Mouse (Mus musculus) MEL (cell line): ENCODE measurements around the gene Omp.

Experiments used
- CTCF ChIP-seq, 3 experiments: IDR thresholded peaks in 2 of 3; conservative IDR thresholded peaks in 1 of 3; 2 replicates each; pipeline ENCODE4 v1.5.1; 2011 to 2012; ENCODE audit warnings: low read length in 3 of 3, low read depth in 2 of 3, mild to moderate bottlenecking in 2 of 3, improper control_type of control experiment in 1 of 3, inconsistent platforms in 1 of 3, mixed read lengths in 1 of 3, moderate library complexity in 1 of 3; ENCODE audit not compliant: control insufficient read depth in 1 of 3, insufficient read depth in 1 of 3, poor library complexity in 1 of 3, severe bottlenecking in 1 of 3
- GATA1 ChIP-seq: IDR thresholded peaks from 2 replicates; pipeline ENCODE4 v1.6.1; 2011; ENCODE audit warnings: low read depth, low read length, improper control_type of control experiment
- POLR2A ChIP-seq, 2 experiments: IDR thresholded peaks; 2 replicates each; pipeline ENCODE4 v1.6.1; 2011 to 2012; ENCODE audit warnings: low read length in 2 of 2, mild to moderate bottlenecking in 2 of 2, control low read depth in 1 of 2, improper control_type of control experiment in 1 of 2, low read depth in 1 of 2, moderate library complexity in 1 of 2; ENCODE audit not compliant: control insufficient read depth in 1 of 2, insufficient read depth in 1 of 2, poor library complexity in 1 of 2
- POLR2AphosphoS5 ChIP-seq: IDR thresholded peaks from 2 replicates; pipeline ENCODE4 v1.6.1; 2012; ENCODE audit warnings: low read depth, borderline replicate concordance, mild to moderate bottlenecking, inconsistent platforms, low read length, moderate library complexity, mixed read lengths
- USF1 ChIP-seq: IDR thresholded peaks from 2 replicates; pipeline ENCODE4 v1.6.1; 2014; ENCODE audit warnings: low read depth, mild to moderate bottlenecking, inconsistent platforms, low read length, improper control_type of control experiment, moderate library complexity

DNA sequence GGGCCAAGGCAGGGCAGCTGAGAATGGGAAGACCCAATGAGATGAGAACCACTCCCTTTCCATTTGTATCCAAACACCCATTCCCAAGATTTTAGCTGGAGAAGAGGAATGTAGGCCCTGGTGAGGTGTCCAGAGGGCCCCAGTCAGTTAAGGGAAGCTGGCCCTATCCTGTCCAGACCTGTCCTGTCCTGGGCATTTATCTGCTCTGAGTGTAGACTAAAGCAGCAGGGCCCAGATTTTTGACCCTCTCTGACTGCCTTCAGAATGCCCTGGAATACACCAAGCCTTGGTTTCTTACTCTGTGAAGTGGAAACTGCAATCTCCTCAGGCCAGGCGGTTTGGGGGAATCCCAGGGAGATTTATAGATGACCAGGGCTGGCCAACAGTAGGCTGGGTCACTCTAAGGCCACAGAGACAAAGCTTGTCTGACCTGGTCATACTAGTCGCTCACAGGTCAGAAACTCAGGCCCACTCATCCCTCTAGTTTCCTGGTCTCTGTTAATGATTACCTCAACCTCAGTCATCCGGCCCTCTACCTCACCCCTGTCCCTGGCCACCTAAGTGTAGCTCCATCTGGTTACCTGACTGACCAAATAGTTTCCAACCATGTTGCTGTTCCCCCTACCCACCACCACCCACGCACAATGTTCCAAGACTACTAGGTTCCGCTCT is 33.4 kb upstream of the Omp start:
- no peak for TF ChIP-seq CTCF (IDR thresholded peaks at IDR 0.05 in 2 of 3, conservative IDR thresholded peaks at IDR 0.05 in 1 of 3; ENCODE audit: control insufficient read depth in 1 of 3, insufficient read depth in 1 of 3, low read depth in 2 of 3, low read length in 3 of 3, poor library complexity in 1 of 3, severe bottlenecking in 1 of 3)
- TF ChIP-seq USF1 = no peak
- TF ChIP-seq GATA1 = no peak
- no peak for TF ChIP-seq POLR2AphosphoS5
- TF ChIP-seq POLR2A (IDR thresholded peaks at IDR 0.05; ENCODE audit: control insufficient read depth in 1 of 2, insufficient read depth in 1 of 2, low read depth in 1 of 2, low read length in 2 of 2, poor library complexity in 1 of 2) = no peak
